Mouse (Mus musculus) megakaryocyte, embryonic 14.5 days (primary cell): ENCODE measurements around the gene Hoxb6. TPM values are rescaled to one million over a fixed set of nuclear protein-coding genes. Genes with fewer than 3 reads are reported as not detected.

Source experiments
- H3K27me3 ChIP-seq: replicated peaks from 2 replicates; pipeline ENCODE3; 2012; ENCODE audit warnings: inconsistent platforms
- H3K36me3 ChIP-seq: replicated peaks from 2 replicates; pipeline ENCODE3; 2012; ENCODE audit warnings: low read length, inconsistent platforms, mixed read lengths
- H3K4me1 ChIP-seq: 2 replicates; pipeline ENCODE4 v1.6.1; 2012; ENCODE audit warnings: inconsistent platforms
- H3K4me3 ChIP-seq: replicated peaks from 2 replicates; pipeline ENCODE3; 2012; ENCODE audit warnings: moderate library complexity, mild to moderate bottlenecking, inconsistent platforms
- H3K9me3 ChIP-seq: 2 replicates; pipeline ENCODE4 v1.6.1; 2012; ENCODE audit warnings: inconsistent platforms
- FLI1 ChIP-seq: IDR thresholded peaks from 2 replicates; pipeline ENCODE4 v1.6.1; 2012; ENCODE audit warnings: low read length, inconsistent platforms, mixed read lengths
- GATA1 ChIP-seq: IDR thresholded peaks from 3 replicates; pipeline ENCODE4 v1.6.1; 2012; ENCODE audit warnings: mixed read lengths, low read length, inconsistent platforms, borderline replicate concordance
- polyA plus RNA-seq: library from polyadenylated mRNA; stranded (reverse); fragments of >175 nt; gene quantifications from 2 replicates; pipeline ENCODE4 v1.2.3, GENCODE M21; 2012; ENCODE audit warnings: low replicate concordance; ENCODE audit not compliant: insufficient read depth

Hoxb6 gene
- polyA plus RNA-seq, 1 experiment = not detected

DNA sequence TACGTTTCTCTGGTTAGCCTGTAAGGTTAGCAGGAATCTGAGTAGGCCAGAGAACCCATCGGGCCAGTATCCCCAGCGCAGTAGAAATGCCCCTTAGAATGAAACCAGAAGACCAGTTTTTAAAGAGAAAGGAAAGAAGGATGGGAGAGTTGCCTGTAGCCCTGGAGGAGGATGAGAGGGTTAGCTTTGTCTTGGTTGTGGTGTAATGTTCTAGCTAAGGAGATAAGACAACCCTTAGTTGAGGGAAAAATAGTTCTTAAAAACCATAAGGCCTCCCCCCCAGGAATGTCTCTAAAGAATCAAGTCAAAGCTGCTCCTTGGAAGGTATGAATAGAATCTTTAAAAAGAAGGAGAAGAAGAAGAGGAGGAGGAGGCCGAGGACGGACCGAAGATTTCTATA, 30.5 kb downstream of the Hoxb6 start:
- Histone ChIP-seq H3K9me3 (no peaks in the 10 kb centered on the region), H3K27me3 (peaks cover 63% of the 10 kb centered on the region), H3K4me3 (no peak overlapping the region), H3K36me3 (no peaks in the 10 kb centered on the region), H3K4me1 (peaks cover 21% of the 10 kb centered on the region)
- TF ChIP-seq GATA1 = no peak
- TF ChIP-seq FLI1 = no peak

DNA sequence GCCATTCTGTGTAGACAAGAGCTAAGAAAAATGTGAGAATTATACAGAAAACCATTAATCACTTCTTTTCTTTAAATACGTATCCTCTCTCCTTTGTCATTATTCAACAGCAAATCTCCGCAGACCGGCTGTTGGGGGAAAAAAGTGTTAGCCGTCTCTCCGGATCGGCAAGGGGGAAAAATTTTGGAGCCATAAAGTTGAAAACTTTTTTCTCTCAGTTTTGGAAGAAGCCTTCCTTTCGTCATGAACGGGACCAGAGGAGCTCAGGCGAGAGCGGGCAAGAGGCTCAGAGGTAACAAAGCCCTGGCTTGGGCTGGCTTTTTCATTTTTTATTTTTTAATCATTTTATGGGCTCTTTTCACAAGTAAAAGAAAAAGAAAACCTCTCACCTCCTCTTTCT, 30.9 kb downstream of the Hoxb6 start, which contains the start of gene Hoxb3:
Gene Hoxb3, plus strand, starts transcription at position 173 of the 400 bp plus-strand sequence.
- peaks cover 62% of the 10 kb centered on the region for H3K27me3 ChIP-seq
- TF ChIP-seq FLI1 (no peak), GATA1 (no peak)

DNA sequence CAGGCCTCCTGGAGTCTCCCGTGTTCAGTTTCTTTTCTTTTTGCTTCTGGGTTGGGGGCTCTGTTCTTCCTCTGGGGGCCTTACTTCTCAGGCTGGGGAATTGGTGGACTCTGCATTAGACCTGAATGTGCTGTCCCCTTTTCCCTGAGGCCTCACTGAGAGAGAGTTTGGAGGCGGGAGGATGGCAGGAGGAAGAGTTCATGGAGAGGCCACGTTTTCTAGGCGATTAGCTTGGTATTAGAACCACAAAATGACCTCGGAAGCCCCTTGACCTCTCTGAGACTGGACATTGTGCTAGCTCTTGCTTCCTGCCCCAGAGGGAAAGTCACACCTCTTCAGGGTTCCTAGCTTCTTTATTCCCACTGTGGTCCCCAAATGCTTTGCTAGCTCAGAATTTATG, 31.8 kb downstream of the Hoxb6 start:
- Histone ChIP-seq H3K4me3 (no peak overlapping the region), H3K27me3 (peaks cover 62% of the 10 kb centered on the region), H3K4me1 (peaks cover 9% of the 10 kb centered on the region), H3K9me3 (no peaks in the 10 kb centered on the region), H3K36me3 (no peaks in the 10 kb centered on the region)
- TF ChIP-seq GATA1 (no peak), FLI1 (no peak)

More for the DNA sequence above, 30.9 kb downstream of the Hoxb6 start, which contains the start of gene Hoxb3:
- Histone ChIP-seq H3K9me3 (no peaks in the 10 kb centered on the region), H3K4me3 (no peak within 1 kb of the TSS), H3K36me3 (no peaks in the 10 kb centered on the region), H3K4me1 (peaks cover 17% of the 10 kb centered on the region)

DNA sequence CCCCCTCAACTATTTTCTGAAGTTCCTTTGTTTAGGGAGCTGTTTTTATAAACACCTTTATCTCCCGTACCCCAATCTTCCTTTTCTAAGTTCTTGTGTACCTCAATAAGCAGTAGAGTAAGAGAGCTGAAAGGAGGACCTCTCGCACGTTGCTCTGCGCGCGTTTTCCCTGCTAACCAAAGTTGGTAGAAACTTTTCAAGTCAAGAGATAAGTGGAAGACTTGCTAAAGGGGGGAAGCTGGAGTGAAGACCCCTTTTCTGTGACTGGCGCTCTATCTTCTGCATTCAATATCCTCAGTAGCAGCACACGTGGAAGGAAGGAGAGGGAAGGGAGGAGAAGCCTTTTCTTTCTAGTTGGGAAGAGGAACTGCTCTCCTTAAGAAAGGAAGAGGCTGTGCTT, 32.7 kb downstream of the Hoxb6 start:
- TF ChIP-seq GATA1 = no peak
- no peak for TF ChIP-seq FLI1
- Histone ChIP-seq H3K9me3 (no peaks in the 10 kb centered on the region), H3K27me3 (peaks cover 60% of the 10 kb centered on the region)

DNA sequence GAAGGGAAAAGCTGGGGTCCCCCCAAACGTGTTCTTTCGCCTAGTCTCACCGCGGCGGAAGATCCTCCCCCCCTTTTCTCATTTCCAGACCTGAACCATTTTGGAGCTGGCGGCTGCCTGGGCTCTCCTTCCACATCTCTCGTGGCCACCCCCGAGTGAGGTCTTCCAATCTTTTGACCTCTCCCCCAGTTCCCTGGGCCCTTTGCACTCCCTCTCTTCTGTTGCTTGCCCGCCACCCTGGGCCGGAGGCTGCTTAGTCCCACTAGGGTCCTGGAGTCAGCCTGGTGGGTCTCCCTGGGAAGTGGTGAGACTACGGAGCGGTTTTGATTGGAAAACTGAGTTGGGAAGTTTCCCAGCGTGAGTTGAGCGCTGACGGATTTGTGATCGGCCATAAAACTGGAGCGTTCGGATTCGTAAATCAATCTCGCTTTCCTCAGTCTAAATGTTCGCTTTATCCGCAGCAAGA, 33.5 kb downstream of the Hoxb6 start:
- Histone ChIP-seq H3K4me1 (no peaks in the 10 kb centered on the region), H3K36me3 (no peaks in the 10 kb centered on the region), H3K4me3 (no peak overlapping the region), H3K27me3 (peaks cover 63% of the 10 kb centered on the region), H3K9me3 (no peaks in the 10 kb centered on the region)
- no peak for TF ChIP-seq GATA1

More for the DNA sequence above, 32.7 kb downstream of the Hoxb6 start:
- Histone ChIP-seq H3K4me3 (no peak overlapping the region), H3K36me3 (no peaks in the 10 kb centered on the region), H3K4me1 (peaks cover under 1% of the 10 kb centered on the region; the same call in 1 of the 2 replicates)

DNA sequence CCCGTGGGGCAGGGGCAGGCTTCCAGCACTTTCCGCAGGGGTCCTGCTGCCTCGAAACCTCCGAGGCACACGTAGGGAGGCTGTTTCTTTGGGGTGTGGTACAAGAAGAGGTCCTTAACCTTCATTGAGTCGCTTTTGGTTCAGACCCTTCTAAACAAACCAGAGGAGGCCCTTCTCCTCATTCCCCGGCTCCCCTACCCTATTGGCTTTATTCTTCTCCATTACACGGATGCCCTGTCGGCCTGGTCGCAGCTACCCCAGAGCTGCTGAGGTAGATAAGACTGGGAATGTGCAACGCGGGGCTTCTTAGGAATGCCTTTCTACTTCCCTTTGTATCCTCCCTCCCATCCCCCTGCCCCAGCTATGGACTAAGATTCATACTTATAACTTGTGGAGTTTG, 34.4 kb downstream of the Hoxb6 start:
- Histone ChIP-seq H3K27me3 (peaks cover 68% of the 10 kb centered on the region), H3K4me3 (no peak overlapping the region), H3K36me3 (no peaks in the 10 kb centered on the region), H3K9me3 (no peaks in the 10 kb centered on the region), H3K4me1 (no peaks in the 10 kb centered on the region)
- TF ChIP-seq FLI1 (no peak), GATA1 (no peak)

DNA sequence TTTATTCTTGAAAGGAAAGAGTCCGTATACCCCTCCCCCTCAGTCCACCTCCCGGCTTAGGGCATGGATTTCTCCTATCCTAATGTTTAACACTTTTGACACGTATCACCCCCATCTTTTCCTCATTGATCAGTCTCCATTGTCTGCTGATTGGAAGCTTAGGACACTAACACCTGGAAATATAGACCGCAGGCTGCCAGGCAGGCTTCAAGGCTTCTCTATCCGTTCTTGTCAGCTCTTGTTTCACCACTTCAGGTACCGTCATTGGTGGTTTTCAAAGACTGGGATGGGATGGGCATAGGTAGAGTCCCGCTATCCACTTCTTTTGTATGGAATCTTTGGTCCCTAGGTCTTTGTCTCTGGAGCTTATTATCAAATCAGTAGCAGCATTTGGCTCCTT, 34.8 kb downstream of the Hoxb6 start:
- no peak overlapping the region for H3K4me3 ChIP-seq
- H3K4me1 ChIP-seq = no peaks in the 10 kb centered on the region
- no peaks in the 10 kb centered on the region for H3K9me3 ChIP-seq
- H3K36me3 ChIP-seq = no peaks in the 10 kb centered on the region
- TF ChIP-seq GATA1 = no peak
- TF ChIP-seq FLI1 = no peak
- peaks cover 72% of the 10 kb centered on the region for H3K27me3 ChIP-seq

DNA sequence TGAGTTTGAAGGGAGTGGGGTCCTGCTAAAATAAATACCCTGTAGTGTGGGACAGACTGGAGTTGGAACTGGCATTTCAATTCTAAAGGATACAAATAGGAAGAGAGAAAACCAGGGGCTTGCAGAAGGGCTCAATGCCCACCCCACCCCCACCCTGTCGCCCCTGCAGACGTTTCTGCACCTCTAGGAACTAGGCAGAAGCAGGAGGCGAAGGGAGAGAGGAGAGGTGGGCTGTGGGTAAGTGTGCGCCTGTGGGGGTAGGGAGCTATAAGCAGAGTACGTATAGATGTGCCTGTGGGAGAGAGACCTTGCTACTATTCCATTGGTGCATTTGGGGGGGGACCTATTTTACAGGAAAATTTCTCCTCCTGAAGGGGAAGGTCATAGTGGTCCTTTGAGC, 35.5 kb downstream of the Hoxb6 start:
- Histone ChIP-seq H3K4me1 (no peaks in the 10 kb centered on the region), H3K9me3 (no peaks in the 10 kb centered on the region), H3K36me3 (no peaks in the 10 kb centered on the region), H3K27me3 (peaks cover 74% of the 10 kb centered on the region), H3K4me3 (no peak overlapping the region)
- TF ChIP-seq GATA1 (no peak), FLI1 (no peak)

DNA sequence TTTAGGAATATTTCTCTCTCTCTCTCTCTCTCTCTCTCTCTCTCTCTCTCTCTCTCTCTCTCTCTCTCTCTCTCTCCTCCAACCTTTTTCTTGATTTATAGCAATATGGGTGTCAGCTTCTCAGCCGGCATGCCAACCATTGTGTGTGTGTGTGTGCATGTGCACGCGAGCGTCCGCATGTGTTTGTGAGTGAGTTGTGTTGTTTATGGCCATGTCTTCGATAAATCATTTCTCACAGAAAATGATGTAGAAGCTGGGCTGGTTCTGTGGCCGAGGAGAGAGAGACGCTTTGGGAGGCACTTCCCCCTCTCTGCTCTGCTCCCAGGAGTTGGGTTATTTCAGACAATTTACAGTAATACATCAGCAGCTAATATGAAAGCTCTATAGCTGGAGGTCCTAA, 36.3 kb downstream of the Hoxb6 start:
- H3K36me3 ChIP-seq = no peaks in the 10 kb centered on the region
- TF ChIP-seq FLI1 (no peak), GATA1 (no peak)
- H3K4me3 ChIP-seq = no peak overlapping the region

DNA sequence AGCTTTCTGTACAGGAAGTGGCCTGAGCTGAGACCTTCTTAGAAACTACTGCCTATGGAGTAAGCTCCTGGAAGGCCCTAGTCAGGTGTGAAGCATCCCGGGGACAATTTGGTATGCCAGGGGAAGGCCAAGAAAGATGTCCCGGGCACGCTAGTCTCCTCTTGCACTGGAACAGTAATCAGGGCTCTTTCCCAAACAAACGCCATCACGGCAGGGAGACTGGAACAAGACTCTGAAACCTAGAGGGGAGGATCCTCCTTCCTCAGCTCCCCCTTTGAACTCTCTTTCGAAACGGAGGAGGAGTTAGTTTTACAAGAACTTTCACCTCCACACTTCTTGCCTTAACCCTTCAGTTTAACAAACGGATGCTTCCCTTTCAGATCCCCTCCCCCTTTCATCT, 39.8 kb downstream of the Hoxb6 start:
- TF ChIP-seq GATA1 (no peak), FLI1 (no peak)
- Histone ChIP-seq H3K9me3 (no peaks in the 10 kb centered on the region), H3K4me1 (no peaks in the 10 kb centered on the region), H3K4me3 (no peak overlapping the region), H3K36me3 (no peaks in the 10 kb centered on the region), H3K27me3 (peaks cover 87% of the 10 kb centered on the region)

More for the DNA sequence above, 36.3 kb downstream of the Hoxb6 start:
- H3K4me1 ChIP-seq = no peaks in the 10 kb centered on the region
- H3K9me3 ChIP-seq = no peaks in the 10 kb centered on the region
- H3K27me3 ChIP-seq = peaks cover 80% of the 10 kb centered on the region

DNA sequence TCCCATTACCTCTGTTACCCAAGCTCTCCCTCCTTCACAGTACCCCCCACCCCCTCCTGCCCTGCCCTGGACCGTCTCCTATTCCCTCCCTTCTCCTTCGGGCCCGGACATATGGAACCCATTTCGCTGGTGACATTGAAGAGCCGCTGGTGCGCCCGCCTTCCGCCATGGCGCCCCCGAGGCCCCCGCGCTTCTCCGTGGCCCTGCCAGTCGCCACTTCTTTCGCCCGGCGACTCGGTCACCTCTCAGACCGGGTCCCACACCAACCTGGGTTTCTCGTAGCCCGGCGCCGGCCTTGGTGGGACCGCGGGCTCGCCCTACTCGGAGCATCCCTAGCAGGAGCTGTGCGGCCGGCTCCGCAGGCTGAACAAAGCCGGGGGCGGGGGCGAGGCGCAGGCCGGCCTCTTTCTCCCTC, 40.3 kb downstream of the Hoxb6 start:
- Histone ChIP-seq H3K36me3 (no peaks in the 10 kb centered on the region), H3K9me3 (no peaks in the 10 kb centered on the region), H3K4me3 (no peak overlapping the region), H3K27me3 (peaks cover 87% of the 10 kb centered on the region), H3K4me1 (no peaks in the 10 kb centered on the region)
- TF ChIP-seq GATA1 (no peak), FLI1 (no peak)
